Mouse (Mus musculus) heart, postnatal 0 days (tissue): ENCODE results near the gene Mpst.

ENCODE experiments used
- CTCF ChIP-seq: IDR thresholded peaks from 2 replicates; pipeline ENCODE4 v1.5.1; 2016; ENCODE audit warnings: antibody characterized with exemption, control low read depth, low read depth
- EP300 ChIP-seq: IDR thresholded peaks from 2 replicates; pipeline ENCODE4 v1.6.1; 2016; ENCODE audit warnings: antibody characterized with exemption, low read depth

- TF ChIP-seq CTCF (no peak), EP300 (no peak)
Measured at GRCm38 (mm10) chr15:78385564-78385963, 20.7 kb upstream of the Mpst start.
